Mouse (Mus musculus) ovary, postnatal 14 days (tissue): ENCODE data around the gene Adssl1.

Experiments used
- DNase-seq: peaks from one replicate; pipeline ENCODE4 v3.0.0; 2022; ENCODE audit warnings: low spot score

Gene Adssl1

DNA sequence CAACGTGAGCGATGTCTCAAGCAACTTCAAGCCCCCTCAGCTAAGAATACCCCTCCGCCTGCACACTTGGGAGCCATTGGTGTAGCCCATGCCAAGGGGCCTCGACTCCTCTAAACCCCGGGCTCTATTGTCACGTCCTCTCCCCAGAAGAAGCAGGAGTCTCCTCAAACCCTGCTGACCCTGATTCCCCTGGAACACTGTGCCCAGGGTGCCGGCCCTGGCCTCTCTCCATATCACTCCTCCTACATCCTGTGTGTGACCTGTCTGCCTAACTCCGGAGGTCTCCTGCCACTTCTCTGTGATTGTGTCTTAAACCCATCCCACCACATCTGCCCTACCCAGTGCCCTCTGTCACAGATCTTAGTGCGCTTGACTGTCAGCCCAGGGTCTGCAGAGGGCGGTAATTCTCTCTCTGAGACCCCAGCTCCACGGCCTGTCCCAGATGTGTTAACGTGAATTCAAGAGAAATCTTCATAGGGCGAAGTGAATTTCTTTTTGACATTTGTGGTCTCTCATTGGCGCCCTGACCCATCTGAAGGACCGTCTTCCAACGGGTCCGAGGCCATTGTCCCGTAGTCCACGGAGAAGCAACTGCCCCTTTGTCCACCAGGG is 58.2 kb downstream of the Adssl1 start:
- no peak for DNase-seq

GRCm38 (mm10) chr12:112678555-112679026 is 58.7 kb downstream of the Adssl1 start, which contains the start of gene Zbtb42:
Zbtb42 (plus strand) TSS chr12:112678828.
- peak; percentile 52 for DNase-seq

DNA sequence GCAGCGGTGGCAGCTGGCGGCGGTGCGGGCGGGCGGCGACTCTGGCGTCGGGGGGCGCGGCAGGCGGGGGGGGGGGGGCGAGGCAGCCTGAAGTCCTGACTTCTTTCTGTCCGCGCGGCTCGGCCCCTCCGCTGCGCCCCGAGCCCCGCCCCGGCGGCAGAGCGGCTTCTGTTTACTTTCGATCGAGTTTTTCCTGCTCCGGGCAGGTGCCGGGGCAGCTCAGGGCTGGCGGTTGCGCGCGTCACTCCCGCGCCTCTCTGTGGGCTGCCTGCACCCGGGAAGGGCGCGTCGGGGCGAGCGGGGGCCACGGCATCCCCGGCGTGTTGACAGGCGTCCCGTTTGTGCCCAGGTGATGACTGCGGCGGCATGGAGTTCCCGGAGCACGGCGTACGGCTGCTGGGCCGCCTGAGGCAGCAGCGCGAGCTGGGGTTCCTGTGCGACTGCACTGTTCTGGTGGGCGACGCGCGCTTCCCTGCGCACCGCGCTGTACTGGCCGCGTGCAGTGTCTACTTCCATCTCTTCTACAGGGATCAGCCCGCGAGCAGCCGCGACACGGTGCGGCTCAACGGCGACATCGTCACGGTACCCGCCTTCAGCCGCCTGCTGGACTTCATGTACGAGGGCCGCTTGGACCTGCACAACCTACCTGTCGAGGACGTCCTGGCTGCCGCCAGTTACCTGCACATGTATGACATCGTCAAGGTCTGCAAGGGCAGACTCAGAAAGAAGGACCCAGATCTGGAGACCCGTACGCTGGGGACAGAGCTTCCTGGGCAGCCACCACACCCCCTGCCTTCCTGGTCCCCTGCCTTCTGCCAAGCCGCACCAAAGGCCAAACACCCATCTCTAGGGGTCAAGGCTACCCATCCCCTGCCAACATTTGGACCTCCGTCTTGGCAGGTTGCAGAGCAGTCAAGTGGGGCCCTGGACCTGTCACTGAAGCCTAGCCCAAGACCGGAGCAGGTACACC is 59.5 kb downstream of the Adssl1 start:
- DNase-seq: no peak

DNA sequence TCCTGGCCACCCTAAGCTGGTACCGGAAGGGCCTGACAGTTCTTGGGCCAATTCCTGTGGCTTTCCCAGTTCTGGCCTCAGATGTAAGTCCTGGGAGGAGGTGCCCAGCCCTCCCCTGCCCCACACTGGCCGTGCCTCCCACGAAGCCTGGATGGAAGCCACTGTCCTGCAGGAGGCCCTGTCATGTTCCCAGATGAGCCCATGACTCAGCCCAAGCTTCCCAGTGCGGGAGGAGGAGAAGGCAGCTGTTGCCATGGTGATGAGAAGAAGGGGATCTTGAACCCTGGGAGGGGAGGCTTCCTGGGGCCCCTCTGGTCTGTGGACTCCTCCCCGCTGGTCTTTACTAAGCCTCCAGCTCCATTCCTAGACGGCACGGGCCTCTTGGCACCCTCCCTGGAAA is 63.5 kb downstream of the Adssl1 start:
- DNase-seq: no peak

- no peak for DNase-seq
Measured at GRCm38 (mm10) chr12:112688458-112688857, 68.6 kb downstream of the Adssl1 start.
